Mouse (Mus musculus) hindbrain, embryonic 16.5 days (tissue): ENCODE results near the gene Adprhl1. TPM values are rescaled to one million over a fixed set of nuclear protein-coding genes. Genes with fewer than 3 reads are reported as not detected.
A peak's percentile ranks its signal among the peaks of the same experiment; 100 is the strongest.

Experiments used
- ATAC-seq: fragments of 200-750 bp; cut with Nextera tagmentation; 2 replicates; pipeline ENCODE4 v1.8.0; 2017; ENCODE audit warnings: moderate TSS enrichment, moderate library complexity
- H3K27ac ChIP-seq: fragments of 300-500 bp; sonication (generic); 2 replicates; pipeline ENCODE4 v1.5.1; 2014; ENCODE audit warnings: low read depth, mild to moderate bottlenecking, control low read depth, low read length, moderate library complexity
- H3K27me3 ChIP-seq: fragments of 300-500 bp; sonication (generic); replicated peaks from 2 replicates; pipeline ENCODE4 v1.6.1; 2014; ENCODE audit warnings: low read length; ENCODE audit not compliant: control insufficient read depth, insufficient read depth
- H3K36me3 ChIP-seq: fragments of 300-500 bp; sonication (generic); 2 replicates; pipeline ENCODE4 v1.6.1; 2014; ENCODE audit warnings: mild to moderate bottlenecking, low read length, moderate library complexity, mixed read lengths; ENCODE audit not compliant: control insufficient read depth, insufficient read depth
- H3K4me1 ChIP-seq: fragments of 300-500 bp; sonication (generic); 2 replicates; pipeline ENCODE4 v1.6.1; 2014; ENCODE audit warnings: low read depth, low read length; ENCODE audit not compliant: control insufficient read depth, insufficient read depth
- H3K4me2 ChIP-seq: fragments of 300-500 bp; sonication (generic); 2 replicates; pipeline ENCODE4 v1.6.1; 2014; ENCODE audit warnings: mild to moderate bottlenecking, low read length, control low read depth, moderate library complexity
- H3K4me3 ChIP-seq: fragments of 300-500 bp; sonication (generic); 2 replicates; pipeline ENCODE4 v1.5.1; 2014; ENCODE audit warnings: mild to moderate bottlenecking, low read length, control low read depth, moderate library complexity
- H3K9ac ChIP-seq: fragments of 300-500 bp; sonication (generic); 2 replicates; pipeline ENCODE4 v1.6.1; 2014; ENCODE audit warnings: low read depth, mild to moderate bottlenecking, control low read depth, low read length, moderate library complexity
- H3K9me3 ChIP-seq: fragments of 300-500 bp; sonication (generic); 2 replicates; pipeline ENCODE4 v1.6.1; 2014; ENCODE audit warnings: mild to moderate bottlenecking, low read length, moderate library complexity; ENCODE audit not compliant: control insufficient read depth
- WGBS: fragments of 180-500 bp; shearing (Covaris S2); extraction: QIAGEN DNeasy Blood & Tissue Kit; methylation state at CpG from one replicate; pipeline ENCODE4 v1.1.7; 2014; 5-methylcytosine and 5-hydroxymethylcytosine counted together
- polyA plus RNA-seq: library from polyadenylated mRNA; unstranded; fragments of >200 nt; fragmentation: Nextera tagmentation; extraction: Ambion mirVana; gene quantifications from 2 replicates; pipeline ENCODE4 v1.2.1, GENCODE M21; 2015

Adprhl1 gene
- polyA plus RNA-seq, 1 experiment from 2014 or later = 0.60 TPM

- no peaks in the 10 kb centered on the region for H3K9me3 ChIP-seq
- peaks cover 16% of the 10 kb centered on the region for H3K27me3 ChIP-seq
- no peak overlapping the region for H3K9ac ChIP-seq
- 69% methylated on average over 12 of the region's 12 CpGs for WGBS
- H3K4me1 ChIP-seq = peaks cover 10% of the 10 kb centered on the region
- H3K4me2 ChIP-seq = no peak overlapping the region
- no peaks in the 10 kb centered on the region for H3K36me3 ChIP-seq
- no peak for ATAC-seq
- H3K4me3 ChIP-seq = no peak overlapping the region
- H3K27ac ChIP-seq = no peak overlapping the region
Measured at GRCm38 (mm10) chr8:13204371-13205140, 49.4 kb downstream of the Adprhl1 start.

DNA sequence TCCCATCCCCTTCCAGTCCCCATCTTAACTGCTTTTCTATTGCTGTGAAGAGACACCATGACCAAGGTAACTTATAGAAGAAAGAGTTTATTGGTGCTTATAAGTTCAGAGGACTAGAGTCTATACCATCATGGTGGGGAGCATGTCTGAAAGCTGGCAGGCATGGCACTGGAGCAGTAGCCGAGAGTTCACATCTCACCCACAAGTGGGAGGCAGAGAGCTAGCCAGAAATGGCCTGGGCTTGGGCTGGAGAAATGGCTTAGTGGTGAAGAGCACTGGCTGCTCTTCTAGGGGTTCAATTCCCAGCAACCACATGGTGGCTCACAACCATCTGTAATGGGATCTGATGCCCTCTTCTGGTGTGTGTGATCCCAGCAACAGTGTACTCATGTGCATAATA lies 50.5 kb downstream of the Adprhl1 start:
- H3K9me3 ChIP-seq = no peaks in the 10 kb centered on the region
- H3K9ac ChIP-seq = no peak overlapping the region
- peaks cover 16% of the 10 kb centered on the region for H3K27me3 ChIP-seq
- peaks cover 10% of the 10 kb centered on the region for H3K4me1 ChIP-seq
- H3K36me3 ChIP-seq = no peaks in the 10 kb centered on the region
- H3K27ac ChIP-seq = no peak overlapping the region
- WGBS = 42% methylated on average over 1 of the region's 1 CpGs
- H3K4me2 ChIP-seq = no peak overlapping the region
- no peak for ATAC-seq
- no peak overlapping the region for H3K4me3 ChIP-seq

DNA sequence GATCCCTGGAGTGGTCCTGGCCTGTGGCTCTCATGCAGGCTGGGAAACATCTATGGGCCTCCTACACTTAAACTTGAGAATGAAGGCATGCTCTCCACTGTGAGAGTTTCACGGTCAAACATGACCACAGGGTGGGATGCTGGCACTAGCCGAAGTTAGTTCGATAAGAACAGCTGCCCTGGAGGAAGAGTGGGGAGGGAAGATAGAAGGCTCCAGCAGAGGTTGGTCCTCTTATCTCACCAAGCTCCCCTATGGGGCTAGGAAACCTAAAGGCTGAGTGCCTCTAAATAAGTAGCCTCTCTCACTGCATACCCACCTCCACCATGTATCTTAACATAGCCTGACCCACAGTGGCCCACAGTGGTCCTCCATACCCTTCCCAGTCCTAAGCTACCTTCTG lies 51.2 kb downstream of the Adprhl1 start:
- no peak overlapping the region for H3K27ac ChIP-seq
- peaks cover 16% of the 10 kb centered on the region for H3K27me3 ChIP-seq
- no peak for ATAC-seq
- no peak overlapping the region for H3K4me2 ChIP-seq
- no peak overlapping the region for H3K9ac ChIP-seq
- no peak overlapping the region for H3K4me3 ChIP-seq
- no peaks in the 10 kb centered on the region for H3K9me3 ChIP-seq
- peaks cover 10% of the 10 kb centered on the region for H3K4me1 ChIP-seq
- 97% methylated on average over 3 of the region's 3 CpGs for WGBS
- H3K36me3 ChIP-seq = no peaks in the 10 kb centered on the region

DNA sequence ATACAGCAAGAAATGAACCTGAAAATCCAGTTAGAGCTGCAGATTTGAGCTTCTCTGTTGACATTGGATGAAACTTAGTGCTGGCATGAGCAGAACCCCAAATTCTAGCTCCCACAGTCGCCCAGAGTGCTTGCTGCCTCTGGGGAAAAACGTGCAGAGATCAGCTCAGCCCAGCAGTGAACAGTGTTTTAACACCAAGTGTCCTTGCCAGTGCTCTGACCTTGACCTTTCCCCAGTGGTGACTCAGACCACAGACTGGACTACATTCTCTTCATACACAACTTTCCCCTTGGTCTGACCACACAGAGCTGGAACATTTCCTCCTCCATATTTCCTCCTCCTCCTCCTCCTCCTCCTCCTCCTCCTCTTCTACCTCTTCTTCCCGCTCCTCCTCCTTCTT lies 51.9 kb downstream of the Adprhl1 start:
- no peak for ATAC-seq
- WGBS = 57% methylated on average over 3 of the region's 3 CpGs
- Histone ChIP-seq H3K36me3 (no peaks in the 10 kb centered on the region), H3K9me3 (no peaks in the 10 kb centered on the region), H3K27me3 (peaks cover 16% of the 10 kb centered on the region), H3K27ac (no peak overlapping the region), H3K4me2 (no peak overlapping the region), H3K9ac (no peak overlapping the region), H3K4me1 (peaks cover 10% of the 10 kb centered on the region), H3K4me3 (no peak overlapping the region)

DNA sequence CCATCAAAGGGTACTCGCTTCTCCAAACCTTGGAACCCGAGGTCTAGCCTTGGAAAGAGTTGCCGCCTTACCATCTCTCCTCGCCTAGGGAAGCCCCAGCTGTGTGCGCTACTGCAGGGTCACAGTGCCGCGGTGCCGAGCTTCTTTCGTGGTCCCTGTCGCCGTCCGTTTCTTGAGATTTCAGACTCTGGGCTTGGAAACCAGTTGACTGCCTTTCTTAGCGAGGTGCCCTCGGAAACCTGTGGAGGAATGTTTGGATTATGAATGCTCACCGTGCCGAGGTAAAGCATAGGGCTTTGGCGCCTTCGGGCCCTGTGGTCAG lies 53.0 kb downstream of the Adprhl1 start:
- Histone ChIP-seq H3K27me3 (peaks cover 16% of the 10 kb centered on the region), H3K27ac (no peak overlapping the region), H3K4me1 (peaks cover 10% of the 10 kb centered on the region), H3K4me2 (peak overlapping the region; percentile 68), H3K9me3 (no peaks in the 10 kb centered on the region), H3K9ac (0 out of 2 replicates have a peak overlapping the region, but pooled peaks have one; percentile 33), H3K36me3 (no peaks in the 10 kb centered on the region), H3K4me3 (peak overlapping the region; percentile 83)
- ATAC-seq = no peak
- WGBS = 4% methylated on average over 18 of the region's 18 CpGs

- Histone ChIP-seq H3K9me3 (no peaks in the 10 kb centered on the region), H3K4me1 (peaks cover 10% of the 10 kb centered on the region), H3K4me3 (peak within 1 kb of the TSS; percentile 83), H3K27me3 (peaks cover 16% of the 10 kb centered on the region), H3K27ac (no peak within 1 kb of the TSS), H3K9ac (peak within 1 kb of the TSS; percentile 79), H3K36me3 (no peaks in the 10 kb centered on the region), H3K4me2 (peak within 1 kb of the TSS; percentile 68)
- ATAC-seq = peak; percentile 74
- WGBS = under 1% methylated on average over 51 of the region's 58 CpGs
Measured at GRCm38 (mm10) chr8:13200301-13201012, 53.5 kb downstream of the Adprhl1 start, which contains the start of gene Grtp1. Gene Grtp1 (minus strand): TSS chr8:13200620.

DNA sequence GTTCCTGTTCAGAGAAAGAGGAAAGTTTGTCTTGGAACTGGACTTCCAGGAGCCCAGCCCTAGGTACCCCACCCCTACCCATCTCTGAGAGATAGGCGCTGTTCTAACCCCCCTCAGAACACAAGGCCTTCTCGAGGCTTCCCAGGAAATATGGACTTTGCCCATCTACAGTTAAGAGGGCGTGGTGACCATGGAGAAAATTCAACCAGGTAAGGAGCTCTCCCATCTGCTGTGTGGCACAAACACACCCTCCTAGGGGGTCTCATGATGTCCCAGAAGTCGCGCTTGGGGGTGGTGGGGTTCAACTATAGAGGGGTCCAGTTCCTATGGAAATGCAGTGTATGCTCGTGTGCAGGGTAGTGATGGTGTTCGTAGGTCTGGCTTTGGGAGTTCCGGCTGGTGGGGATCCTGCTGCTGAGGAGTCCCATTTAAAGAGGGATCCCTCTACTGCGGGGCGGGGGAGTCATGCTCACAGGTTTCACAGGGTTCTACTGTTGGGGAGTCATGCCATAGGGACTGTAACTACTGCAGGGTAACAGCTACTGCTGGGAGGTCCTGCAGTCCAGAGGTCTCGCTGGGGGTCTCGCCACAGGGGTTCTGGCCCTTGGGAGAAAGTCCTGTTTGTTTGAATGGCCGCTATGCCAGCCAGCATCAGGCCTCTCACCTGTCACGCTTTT lies 54.4 kb downstream of the Adprhl1 start:
- peaks cover 10% of the 10 kb centered on the region for H3K4me1 ChIP-seq
- no peak for ATAC-seq
- 26% methylated on average over 14 of the region's 14 CpGs for WGBS
- no peak overlapping the region for H3K27ac ChIP-seq
- H3K9me3 ChIP-seq = no peaks in the 10 kb centered on the region
- H3K27me3 ChIP-seq = peaks cover 16% of the 10 kb centered on the region
- H3K36me3 ChIP-seq = no peaks in the 10 kb centered on the region
- peak overlapping the region; percentile 83 for H3K4me3 ChIP-seq
- no peak overlapping the region; the same call in 1 of the 2 replicates for H3K9ac ChIP-seq
- H3K4me2 ChIP-seq = peak overlapping the region; percentile 68

DNA sequence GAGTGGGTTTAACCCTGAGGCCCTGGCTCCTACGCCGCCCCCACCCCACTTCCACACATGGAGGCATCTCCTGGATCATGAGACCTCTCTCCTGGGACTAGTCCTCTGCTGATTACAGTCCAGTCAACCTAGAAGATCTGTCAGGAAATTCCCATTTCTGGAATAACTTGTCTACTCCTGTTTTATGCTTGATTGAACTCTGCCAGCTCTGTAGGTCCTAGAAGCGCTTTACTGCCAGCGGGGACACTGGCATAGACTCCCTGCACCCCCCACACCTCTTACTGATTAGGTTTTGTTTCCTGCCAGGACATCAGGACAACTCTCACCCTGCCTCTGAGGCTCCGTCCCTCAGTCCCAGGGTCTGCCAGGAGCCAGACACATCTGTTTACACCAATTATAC lies 56.5 kb downstream of the Adprhl1 start:
- Histone ChIP-seq H3K4me1 (peaks cover 10% of the 10 kb centered on the region), H3K4me2 (no peak overlapping the region), H3K9ac (no peak overlapping the region), H3K9me3 (no peaks in the 10 kb centered on the region), H3K27me3 (peaks cover 7% of the 10 kb centered on the region), H3K36me3 (no peaks in the 10 kb centered on the region), H3K27ac (no peak overlapping the region), H3K4me3 (no peak overlapping the region)
- 88% methylated on average over 5 of the region's 5 CpGs for WGBS
- ATAC-seq = no peak

- 33% methylated on average over 10 of the region's 10 CpGs for WGBS
- Histone ChIP-seq H3K27ac (peak overlapping the region; percentile 44; the same call in 1 of the 2 replicates), H3K27me3 (no peaks in the 10 kb centered on the region), H3K9me3 (no peaks in the 10 kb centered on the region), H3K4me3 (no peak overlapping the region), H3K4me2 (no peak overlapping the region), H3K36me3 (no peaks in the 10 kb centered on the region), H3K4me1 (peaks cover 2% of the 10 kb centered on the region; the same call in 1 of the 2 replicates), H3K9ac (no peak overlapping the region; the same call in 1 of the 2 replicates)
- ATAC-seq = 0 out of 2 replicates have a peak, but pooled peaks have one; percentile 27
Measured at GRCm38 (mm10) chr8:13194818-13195217, 59.1 kb downstream of the Adprhl1 start.
